Mouse (Mus musculus) kidney, adult 2 months (tissue): Measurements from ENCODE around the gene Gab1.

ENCODE experiments used
- CTCF ChIP-seq: fragments of 200-500 bp; conservative IDR thresholded peaks from 2 replicates; pipeline ENCODE4 v1.5.1; 2011; ENCODE audit warnings: low read depth, mild to moderate bottlenecking, control low read depth, low read length, moderate library complexity, mixed read lengths; ENCODE audit not compliant: insufficient read depth, insufficient read length
- POLR2A ChIP-seq: fragments of 200-500 bp; IDR thresholded peaks from one replicate; pipeline ENCODE4 v1.6.1; 2011; ENCODE audit warnings: low read depth, low read length, control low read depth

GRCm38 (mm10) chr8:80798778-80799177, 81.5 kb downstream of the Gab1 start:
- peak; percentile 20; the same call in 1 of the 2 replicates for TF ChIP-seq CTCF
- TF ChIP-seq POLR2A, result no peak
